ENCODE assay signal across 14 mouse cellular contexts in the genomic region with DNA sequence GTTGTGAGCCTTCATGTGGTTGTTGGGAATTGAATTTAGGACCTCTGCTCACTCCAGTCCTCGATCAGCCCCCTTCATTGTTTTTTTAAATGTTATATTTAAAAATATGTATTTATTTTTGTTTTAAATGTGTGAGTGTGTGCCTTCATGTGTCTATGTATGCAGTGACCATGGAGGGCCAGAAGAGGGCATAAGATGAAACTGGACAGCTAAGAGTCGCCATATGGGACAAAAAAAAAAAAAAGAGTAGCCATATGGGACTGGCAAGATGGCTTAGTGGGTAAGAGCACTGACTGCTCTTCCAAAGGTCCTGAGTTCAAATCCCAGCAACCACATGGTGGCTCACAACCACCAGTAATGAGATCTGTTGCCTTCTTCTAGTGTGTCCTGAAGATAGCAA. TPM values are rescaled to one million over a fixed set of nuclear protein-coding genes. Genes with fewer than 3 reads are reported as not detected.
DNase-seq lines count a peak whose midpoint lies in the region; ATAC-seq and TF ChIP-seq lines count a peak whose summit lies in the region.
"Not testable (repeated sequence)": the region's sequence is repeated elsewhere in the genome, so short reads cannot be mapped to it uniquely, and the experiment has no call there.
"Had no signal": no experiment of that assay in that cellular context is flagged by ENCODE, and none has a peak within 500 bp of the region (broad histone marks: within the 10 kb centered on the region; RNA-seq: fewer than 3 reads in every experiment).

No protein-coding gene starts in this region.

- not testable (repeated sequence) for H3K79me2 ChIP-seq in heart, adult 2 months (replicated peaks; ENCODE audit: control insufficient read depth, insufficient read depth, low read length)

- peak; percentile 25 for TF ChIP-seq CTCF in heart, adult 2 months (IDR thresholded peaks at IDR 0.05)
- peak; percentile 38; the same call in 1 of the 2 replicates for TF ChIP-seq CTCF in kidney, postnatal 0 days (IDR thresholded peaks at IDR 0.05; ENCODE audit: low read depth)
- peak; percentile 45 for TF ChIP-seq CTCF in midbrain, postnatal 0 days (IDR thresholded peaks at IDR 0.05)
- TF ChIP-seq CTCF in stomach, postnatal 0 days (IDR thresholded peaks at IDR 0.05; ENCODE audit: low read depth) = peak; percentile 37; the same call in 1 of the 2 replicates

- not testable (repeated sequence) for H3K4me2 ChIP-seq in kidney, postnatal 0 days (ENCODE audit: low read length); midbrain, postnatal 0 days (ENCODE audit: low read depth, low read length, poor library complexity, severe bottlenecking); stomach, postnatal 0 days (replicated peaks; ENCODE audit: low read depth)

- not testable (repeated sequence) for H3K27me3 ChIP-seq in heart, adult 2 months (ENCODE audit: control insufficient read depth, insufficient read depth, low read length); kidney, postnatal 0 days (ENCODE audit: insufficient read depth, low read length); midbrain, postnatal 0 days (ENCODE audit: insufficient read depth, low read length); stomach, postnatal 0 days (ENCODE audit: control insufficient read depth, insufficient read depth, low read length)

- ATAC-seq in kidney, postnatal 0 days (replicated peaks; ENCODE audit: low FRiP score, low read depth); midbrain, postnatal 0 days (ENCODE audit: low FRiP score); stomach, postnatal 0 days (ENCODE audit: low FRiP score, low TSS enrichment): not testable (repeated sequence)

- not testable (repeated sequence) for H3K36me3 ChIP-seq in ES-E14 (ENCODE audit: control insufficient read depth, insufficient read depth, low read length, poor library complexity, severe bottlenecking); heart, adult 2 months (ENCODE audit: control insufficient read depth, insufficient read depth, low read length); kidney, postnatal 0 days (ENCODE audit: insufficient read depth, low read length); midbrain, postnatal 0 days (ENCODE audit: insufficient read depth, low read length); stomach, postnatal 0 days (ENCODE audit: control insufficient read depth, insufficient read depth, low read length)

- 49% methylated on average over 2 of the region's 2 CpGs for WGBS in heart, adult 2 months
- 47% methylated on average over 2 of the region's 2 CpGs for WGBS in kidney, postnatal 0 days
- 62% methylated on average over 2 of the region's 2 CpGs for WGBS in midbrain, postnatal 0 days
- WGBS in stomach, postnatal 0 days = 55% methylated on average over 2 of the region's 2 CpGs

- not testable (repeated sequence) for TF ChIP-seq POLR2A in heart, adult 2 months (IDR thresholded peaks at IDR 0.05; ENCODE audit: insufficient read depth, low read depth, low read length)

- DNase-seq in 416B (ENCODE audit: low read depth) (peak; percentile 55), R1 (ENCODE audit: low read depth, low spot score) (peak; percentile 66)
- not testable (repeated sequence) for DNase-seq in ES-E14 (ENCODE audit: low read depth, low spot score); heart, adult 2 months; kidney, postnatal 0 days (ENCODE audit: low spot score); midbrain, postnatal 0 days (ENCODE audit: low spot score); stomach, postnatal 0 days (ENCODE audit: low spot score)

- not testable (repeated sequence) for H3K4me3 ChIP-seq in ES-E14 (ENCODE audit: insufficient read depth in 1 of 2, low read depth in 1 of 2, low read length in 2 of 2, poor library complexity in 1 of 2, severe bottlenecking in 1 of 2); heart, adult 2 months; kidney, postnatal 0 days (replicated peaks; ENCODE audit: low read depth, low read length); midbrain, postnatal 0 days (ENCODE audit: low read depth, low read length); stomach, postnatal 0 days (ENCODE audit: low read depth, low read length)

- not testable (repeated sequence) for TF ChIP-seq EP300 in heart, adult 2 months (IDR thresholded peaks at IDR 0.05; ENCODE audit: insufficient read depth, low read depth, low read length); stomach, postnatal 0 days (optimal IDR thresholded peaks at IDR 0.05)

- H3K9me3 ChIP-seq in ES-E14 (ENCODE audit: control insufficient read depth, insufficient read depth, low read depth, low read length); kidney, postnatal 0 days (replicated peaks; ENCODE audit: low read length); midbrain, postnatal 0 days (ENCODE audit: low read length); stomach, postnatal 0 days (ENCODE audit: control insufficient read depth, low read length): not testable (repeated sequence)

- in situ Hi-C loops in ES-E14 (cut with MboI; ENCODE audit: low sequenced_read_pairs in 2 of 2, unreplicated experiment in 2 of 2) = not testable (repeated sequence)

- not testable (repeated sequence) for H3K27ac ChIP-seq in ES-E14 (ENCODE audit: insufficient read depth, low read depth, low read length, poor library complexity, severe bottlenecking); heart, adult 2 months; kidney, postnatal 0 days; midbrain, postnatal 0 days (ENCODE audit: low read depth, low read length); stomach, postnatal 0 days (replicated peaks)

- intact Hi-C loops in heart, adult 2 months (cut with DNase I) = loop anchor here (10.0 kb wide), 1 partner anchor 249 kb away; a partner anchor contains a TSS

- H3K9ac ChIP-seq in ES-E14 (ENCODE audit: insufficient read depth, low read depth, low read length, poor library complexity, severe bottlenecking); heart, adult 2 months (ENCODE audit: low read depth, low read length); kidney, postnatal 0 days (ENCODE audit: low read depth, low read length); midbrain, postnatal 0 days (replicated peaks; ENCODE audit: low read length, poor library complexity, severe bottlenecking); stomach, postnatal 0 days (ENCODE audit: low read length): not testable (repeated sequence)

- H3K4me1 ChIP-seq in ES-E14 (ENCODE audit: control insufficient read depth in 2 of 2, insufficient read depth in 2 of 2, low read length in 2 of 2, poor library complexity in 1 of 2); heart, adult 2 months (ENCODE audit: control insufficient read depth, insufficient read depth, low read length); kidney, postnatal 0 days (replicated peaks; ENCODE audit: insufficient read depth, low read length); stomach, postnatal 0 days (replicated peaks; ENCODE audit: control insufficient read depth, insufficient read depth): not testable (repeated sequence)
- H3K4me1 ChIP-seq in midbrain, postnatal 0 days (ENCODE audit: insufficient read depth, low read length) = peaks cover 23% of the 10 kb centered on the region

RNA-seq across cellular contexts. Expression of a gene that starts 13.5 kb away (rescaled TPM):
- 0.05 and 0.09 TPM in 2 replicates for total RNA-seq in ES-E14 (2012; rRNA removed)
- not detected for total RNA-seq in heart, adult 2 months (2021)
- 0.41 and 0.62 TPM in 2 replicates for polyA plus RNA-seq in heart, adult 2 months (2012; rRNA removed)
- polyA plus RNA-seq in kidney, postnatal 0 days (2015; fragmentation: Nextera tagmentation; extraction: Ambion mirVana) = not detected in 2 replicates
- total RNA-seq in midbrain, postnatal 0 days (2014; rRNA removed) = 3.4 and 5.9 TPM in 2 replicates
- 0.36 and 0.43 TPM in 2 replicates for polyA plus RNA-seq in midbrain, postnatal 0 days (2015; fragmentation: Nextera tagmentation; extraction: Ambion mirVana)
- 0.08 and 0.12 TPM in 2 replicates for polyA plus RNA-seq in stomach, postnatal 0 days (2015; fragmentation: Nextera tagmentation; extraction: Ambion mirVana)
- total RNA-seq: common myeloid progenitor, adult 5-6 weeks; heart, postnatal 14 days; hematopoietic stem cell, adult 5-6 weeks had no signal
- polyA plus RNA-seq: embryonic facial prominence, embryonic 11.5 days; embryonic facial prominence, embryonic 15.5 days; erythroblast, embryonic 14.5 days; forebrain, embryonic 10.5 days had no signal

RNA-seq across cellular contexts. Expression of a gene that starts 20.0 kb away (rescaled TPM):
- 21.0 and 33.4 TPM in 2 replicates for total RNA-seq in ES-E14 (2012; rRNA removed)
- total RNA-seq in heart, adult 2 months (2021) = 10 to 100 TPM; 10.8 to 11.4 TPM
- polyA plus RNA-seq in heart, adult 2 months (2012; rRNA removed) = 35.7 and 42.8 TPM in 2 replicates
- 4.9 and 5.4 TPM in 2 replicates for polyA plus RNA-seq in kidney, postnatal 0 days (2015; fragmentation: Nextera tagmentation; extraction: Ambion mirVana)
- 21.4 and 30.2 TPM in 2 replicates for total RNA-seq in midbrain, postnatal 0 days (2014; rRNA removed)
- polyA plus RNA-seq in midbrain, postnatal 0 days (2015; fragmentation: Nextera tagmentation; extraction: Ambion mirVana) = 19.1 and 21.1 TPM in 2 replicates
- polyA plus RNA-seq in stomach, postnatal 0 days (2015; fragmentation: Nextera tagmentation; extraction: Ambion mirVana) = 1.7 and 1.8 TPM in 2 replicates

RNA-seq across cellular contexts. Expression of a gene that starts 35.0 kb away (rescaled TPM):
- 14.1 and 27.2 TPM in 2 replicates for total RNA-seq in ES-E14 (2012; rRNA removed)
- total RNA-seq in heart, adult 2 months (2021) = 10 to 100 TPM; 43.2 to 43.8 TPM
- polyA plus RNA-seq in heart, adult 2 months (2012; rRNA removed) = 43.2 and 48.8 TPM in 2 replicates
- 57.1 and 64.2 TPM in 2 replicates for polyA plus RNA-seq in kidney, postnatal 0 days (2015; fragmentation: Nextera tagmentation; extraction: Ambion mirVana)
- total RNA-seq in midbrain, postnatal 0 days (2014; rRNA removed) = 136 and 143 TPM in 2 replicates
- 172 and 177 TPM in 2 replicates for polyA plus RNA-seq in midbrain, postnatal 0 days (2015; fragmentation: Nextera tagmentation; extraction: Ambion mirVana)
- 22.3 and 23.6 TPM in 2 replicates for polyA plus RNA-seq in stomach, postnatal 0 days (2015; fragmentation: Nextera tagmentation; extraction: Ambion mirVana)
- total RNA-seq: hematopoietic stem cell, adult 5-6 weeks had no signal

RNA-seq across cellular contexts. Expression of a gene that starts 35.0 kb away (rescaled TPM):
- total RNA-seq in ES-E14 (2012; rRNA removed) = 3.2 and 4.3 TPM in 2 replicates
- 1 to 10 TPM; 1.3 to 2.3 TPM for total RNA-seq in heart, adult 2 months (2021)
- polyA plus RNA-seq in heart, adult 2 months (2012; rRNA removed) = 0.08 and 0.15 TPM in 2 replicates
- polyA plus RNA-seq in kidney, postnatal 0 days (2015; fragmentation: Nextera tagmentation; extraction: Ambion mirVana) = 1.1 and 1.3 TPM in 2 replicates
- 3.8 and 12.5 TPM in 2 replicates for total RNA-seq in midbrain, postnatal 0 days (2014; rRNA removed)
- polyA plus RNA-seq in midbrain, postnatal 0 days (2015; fragmentation: Nextera tagmentation; extraction: Ambion mirVana) = 2.2 and 3.7 TPM in 2 replicates
- polyA plus RNA-seq in stomach, postnatal 0 days (2015; fragmentation: Nextera tagmentation; extraction: Ambion mirVana) = 0.24 and 1.1 TPM in 2 replicates
- total RNA-seq: common myeloid progenitor, adult 5-6 weeks had no signal

RNA-seq across cellular contexts. Expression of a gene that starts 37.5 kb away (rescaled TPM):
- total RNA-seq in ES-E14 (2012; rRNA removed) = 18.6 and 24.1 TPM in 2 replicates
- total RNA-seq in heart, adult 2 months (2021) = 10 to 100 TPM; 14.3 to 16.9 TPM
- 17.0 and 18.1 TPM in 2 replicates for polyA plus RNA-seq in heart, adult 2 months (2012; rRNA removed)
- polyA plus RNA-seq in kidney, postnatal 0 days (2015; fragmentation: Nextera tagmentation; extraction: Ambion mirVana) = 40.2 and 44.0 TPM in 2 replicates
- 2.1 TPM in 1 of 2 replicates, not detected in the other for total RNA-seq in midbrain, postnatal 0 days (2014; rRNA removed)
- 14.3 and 15.3 TPM in 2 replicates for polyA plus RNA-seq in midbrain, postnatal 0 days (2015; fragmentation: Nextera tagmentation; extraction: Ambion mirVana)
- 42.3 and 45.6 TPM in 2 replicates for polyA plus RNA-seq in stomach, postnatal 0 days (2015; fragmentation: Nextera tagmentation; extraction: Ambion mirVana)
